Mouse (Mus musculus): Measurements from ENCODE around the gene Gga3. TPM values are rescaled to one million over a fixed set of nuclear protein-coding genes. Genes with fewer than 3 reads are reported as not detected.

The Gga3 gene
- total and polyA plus RNA-seq, 3 experiments, result 7.7 to 39.8 (median 18.7) TPM

DNA sequence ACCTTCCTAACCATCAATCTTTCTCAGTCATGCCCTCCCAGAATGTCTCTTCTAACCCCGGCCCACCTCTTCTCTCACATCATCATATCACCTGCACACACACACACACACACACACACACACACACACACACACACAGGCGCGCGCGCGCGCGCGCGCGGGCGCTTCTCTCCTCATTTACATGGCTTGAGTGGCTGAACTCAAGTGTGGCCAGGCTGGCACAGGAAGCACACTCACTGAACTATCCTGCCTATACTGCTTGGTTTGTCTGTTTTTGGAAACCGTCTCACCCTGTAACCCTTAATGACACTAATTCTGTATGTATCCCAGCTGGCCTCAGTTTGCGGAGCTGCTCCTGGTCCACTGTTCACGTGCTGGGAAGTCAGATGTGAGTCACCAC is 3.1 kb downstream of the Gga3 start:
- Histone ChIP-seq H3K27me3 (replicated peaks) (no peaks in the 10 kb centered on the region), H3K9me3 (replicated peaks; ENCODE audit: low read length) (no peaks in the 10 kb centered on the region), H3K4me1 (ENCODE audit: control insufficient read depth in 1 of 2, insufficient read depth in 2 of 2) (peaks cover 14 to 38% of the 10 kb centered on the region in 2 experiments), H3K36me3 (replicated peaks in 1 of 2; ENCODE audit: control insufficient read depth in 1 of 2, insufficient read depth in 1 of 2, low read length in 1 of 2) (peaks cover 32 to 66% of the 10 kb centered on the region in 2 experiments), H3K79me2 (replicated peaks; ENCODE audit: control insufficient read depth, extremely low read depth, insufficient read depth, poor library complexity, severe bottlenecking) (peaks cover 92% of the 10 kb centered on the region), H3K9ac (ENCODE audit: insufficient read depth, low read depth) (no peak overlapping the region), H3K27ac (ENCODE audit: insufficient read depth, low read depth) (no peak overlapping the region), H3K4me2 (ENCODE audit: insufficient read depth, low read depth, poor library complexity, severe bottlenecking) (no peak overlapping the region), H3K4me3 (replicated peaks in 1 of 3; ENCODE audit: low read depth in 2 of 3, low read length in 2 of 3, poor library complexity in 1 of 3) (no peak overlapping the region)
- dilution Hi-C loops (cut with MboI; ENCODE audit: extremely low pct_ligation_motif_present, extremely low pct_unique_long_range_greater_than_20kb, low sequenced_read_pairs), result no loop called here
- in situ Hi-C loops (cut with MboI; ENCODE audit: low pct_ligation_motif_present, low pct_unique_long_range_greater_than_20kb, low sequenced_read_pairs), result loop anchor here (25.0 kb wide), 1 partner anchor 412 kb away; the partner anchor contains the start of gene Galk1
- DNase-seq (ENCODE audit: extremely low read depth), result no peak
- TF ChIP-seq NELFE (IDR thresholded peaks at IDR 0.05; ENCODE audit: low read depth, low read length) (no peak), UBTF (IDR thresholded peaks at IDR 0.05; ENCODE audit: low read depth, low read length) (no peak), HCFC1 (IDR thresholded peaks at IDR 0.05; ENCODE audit: low read depth, low read length) (no peak), ETS1 (conservative IDR thresholded peaks at IDR 0.05; ENCODE audit: low read depth, low read length) (no peak), RAD21 (IDR thresholded peaks at IDR 0.05; ENCODE audit: low read depth, low read length) (no peak), PAX5 (IDR thresholded peaks at IDR 0.05; ENCODE audit: low read length) (no peak), MAZ (IDR thresholded peaks at IDR 0.05; ENCODE audit: low read depth, low read length) (no peak), EP300 (IDR thresholded peaks at IDR 0.05; ENCODE audit: low read length) (no peak), KAT2A (IDR thresholded peaks at IDR 0.05; ENCODE audit: insufficient replicate concordance, low read length) (no peak)

DNA sequence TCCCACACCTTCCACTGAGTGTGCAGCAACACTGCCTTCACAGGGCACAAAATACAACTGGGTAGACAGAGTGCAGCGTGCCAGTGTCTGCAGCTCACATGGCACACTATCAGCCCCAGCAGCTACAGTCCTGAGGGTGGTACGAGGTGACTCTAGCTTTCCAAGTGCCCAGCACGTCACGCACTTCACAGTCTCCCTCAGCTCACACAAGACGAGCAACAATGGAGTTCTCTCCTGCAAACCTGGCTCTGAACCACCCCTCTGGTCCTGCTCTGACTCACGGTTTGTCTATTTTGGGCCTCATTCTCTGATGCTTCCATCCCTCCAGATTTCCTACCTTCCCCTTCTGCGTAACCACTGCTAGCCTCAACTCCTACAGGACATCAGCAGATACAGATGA is 4.1 kb downstream of the Gga3 start:
- Histone ChIP-seq H3K36me3 (replicated peaks in 1 of 2; ENCODE audit: control insufficient read depth in 1 of 2, insufficient read depth in 1 of 2, low read length in 1 of 2) (peaks cover 35 to 67% of the 10 kb centered on the region in 2 experiments), H3K4me2 (ENCODE audit: insufficient read depth, low read depth, poor library complexity, severe bottlenecking) (no peak overlapping the region), H3K27ac (ENCODE audit: insufficient read depth, low read depth) (no peak overlapping the region), H3K9me3 (replicated peaks; ENCODE audit: low read length) (no peaks in the 10 kb centered on the region), H3K79me2 (replicated peaks; ENCODE audit: control insufficient read depth, extremely low read depth, insufficient read depth, poor library complexity, severe bottlenecking) (peaks cover 86% of the 10 kb centered on the region), H3K4me3 (replicated peaks in 1 of 3; ENCODE audit: low read depth in 2 of 3, low read length in 2 of 3, poor library complexity in 1 of 3) (no peak overlapping the region), H3K27me3 (replicated peaks) (no peaks in the 10 kb centered on the region), H3K9ac (ENCODE audit: insufficient read depth, low read depth) (no peak overlapping the region), H3K4me1 (ENCODE audit: control insufficient read depth in 1 of 2, insufficient read depth in 2 of 2) (peaks cover 12 to 33% of the 10 kb centered on the region in 2 experiments)
- dilution Hi-C loops (cut with MboI; ENCODE audit: extremely low pct_ligation_motif_present, extremely low pct_unique_long_range_greater_than_20kb, low sequenced_read_pairs), result no loop called here
- no peak for TF ChIP-seq ETS1 (conservative IDR thresholded peaks at IDR 0.05; ENCODE audit: low read depth, low read length)
- no peak for TF ChIP-seq IRF4 (IDR thresholded peaks at IDR 0.05; ENCODE audit: low read depth, low read length)
- TF ChIP-seq E2F4 (IDR thresholded peaks at IDR 0.05; ENCODE audit: insufficient replicate concordance, low read depth, low read length), result no peak
- no peak for TF ChIP-seq SIN3A (IDR thresholded peaks at IDR 0.05; ENCODE audit: low read length)
- no peak for TF ChIP-seq ZMIZ1 (IDR thresholded peaks at IDR 0.05; ENCODE audit: low read depth, low read length)
- TF ChIP-seq USF2 (conservative IDR thresholded peaks at IDR 0.05; ENCODE audit: low read depth, low read length), result no peak
- TF ChIP-seq JUND (conservative IDR thresholded peaks at IDR 0.05; ENCODE audit: low read depth, low read length), result no peak
- no peak for TF ChIP-seq CHD2 (IDR thresholded peaks at IDR 0.05; ENCODE audit: low read length)
- TF ChIP-seq ZC3H11A (IDR thresholded peaks at IDR 0.05; ENCODE audit: low read depth, low read length), result no peak
- in situ Hi-C loops (cut with MboI; ENCODE audit: low pct_ligation_motif_present, low pct_unique_long_range_greater_than_20kb, low sequenced_read_pairs), result loop anchor here (25.0 kb wide), 1 partner anchor 413 kb away; the partner anchor contains the start of gene Galk1
- no peak for DNase-seq (ENCODE audit: extremely low read depth)
